Mouse (Mus musculus) lung, postnatal 0 days (tissue): ENCODE measurements at regions not wholly inside any gene's neighbourhood (a gene's known extent, or its start where the extent isn't known, plus 50 kb on each side); places are given as distances from the start of the nearest gene placed in this dataset.

ENCODE experiments used
- ATAC-seq: fragments of 200-750 bp; cut with Nextera tagmentation; 2 replicates; pipeline ENCODE4 v1.8.0; 2017; ENCODE audit warnings: moderate library complexity
- DNase-seq: peaks from one replicate; pipeline ENCODE4 v3.0.0-alpha.2; 2016; ENCODE audit warnings: low spot score
- H3K27ac ChIP-seq: fragments of 300-500 bp; sonication (generic); 2 replicates; pipeline ENCODE4 v1.5.1; 2014; ENCODE audit warnings: antibody characterized with exemption, mild to moderate bottlenecking, low read length, mixed read lengths
- H3K27me3 ChIP-seq: fragments of 300-500 bp; sonication (generic); replicated peaks from 2 replicates; pipeline ENCODE4 v1.6.1; 2014; ENCODE audit warnings: low read length, mixed read lengths; ENCODE audit not compliant: insufficient read depth
- H3K36me3 ChIP-seq: fragments of 300-500 bp; sonication (generic); 2 replicates; pipeline ENCODE4 v1.6.1; 2014; ENCODE audit warnings: low read length, mixed read lengths; ENCODE audit not compliant: insufficient read depth
- H3K4me1 ChIP-seq: fragments of 300-500 bp; sonication (generic); 2 replicates; pipeline ENCODE4 v1.6.1; 2014; ENCODE audit warnings: antibody characterized with exemption, low read depth, low read length, mixed read lengths; ENCODE audit not compliant: insufficient read depth
- H3K4me2 ChIP-seq: fragments of 300-500 bp; sonication (generic); replicated peaks from 2 replicates; pipeline ENCODE4 v1.6.1; 2014; ENCODE audit warnings: low read depth, mild to moderate bottlenecking, low read length, moderate library complexity, mixed read lengths
- H3K4me3 ChIP-seq: fragments of 300-500 bp; sonication (generic); 2 replicates; pipeline ENCODE4 v1.5.1; 2014; ENCODE audit warnings: low read depth, low read length
- H3K9ac ChIP-seq: fragments of 300-500 bp; sonication (generic); replicated peaks from 2 replicates; pipeline ENCODE4 v1.6.1; 2014; ENCODE audit warnings: low read depth, mild to moderate bottlenecking
- H3K9me3 ChIP-seq: fragments of 300-500 bp; sonication (generic); 2 replicates; pipeline ENCODE4 v1.6.1; 2016; ENCODE audit warnings: low read length, mixed read lengths
- CTCF ChIP-seq: IDR thresholded peaks from 2 replicates; pipeline ENCODE4 v1.5.1; 2016; ENCODE audit warnings: antibody characterized with exemption, mild to moderate bottlenecking
- EP300 ChIP-seq: IDR thresholded peaks from 2 replicates; pipeline ENCODE4 v1.6.1; 2016; ENCODE audit warnings: antibody characterized with exemption, mild to moderate bottlenecking, control low read depth
- WGBS: fragments of 180-500 bp; shearing (Covaris S2); extraction: QIAGEN DNeasy Blood & Tissue Kit; methylation state at CpG from one replicate; pipeline ENCODE4 v1.1.7; 2014; 5-methylcytosine and 5-hydroxymethylcytosine counted together

- TF ChIP-seq EP300 (no peak), CTCF (no peak)
- no peak for ATAC-seq
- H3K4me3 ChIP-seq = no peak overlapping the region
Observed at GRCm38 (mm10) chr15:26051415-26051814, 67.2 kb downstream of the Zfp622 start.

GRCm38 (mm10) chr15:26052720-26053316, 68.7 kb downstream of the Zfp622 start:
- Histone ChIP-seq H3K4me2 (no peak overlapping the region), H3K27ac (no peak overlapping the region), H3K27me3 (no peaks in the 10 kb centered on the region), H3K9ac (no peak overlapping the region), H3K4me1 (no peaks in the 10 kb centered on the region), H3K4me3 (no peak overlapping the region), H3K36me3 (no peaks in the 10 kb centered on the region), H3K9me3 (no peaks in the 10 kb centered on the region)
- ATAC-seq = no peak
- 49% methylated on average over 4 of the region's 4 CpGs for WGBS
- no peak for TF ChIP-seq CTCF
- no peak for TF ChIP-seq EP300
- no peak for DNase-seq

More at GRCm38 (mm10) chr15:26051415-26051814, 67.2 kb downstream of the Zfp622 start:
- no peaks in the 10 kb centered on the region for H3K4me1 ChIP-seq
- H3K27me3 ChIP-seq = no peaks in the 10 kb centered on the region
- no peak for DNase-seq
- H3K4me2 ChIP-seq = no peak overlapping the region
- no peak overlapping the region for H3K27ac ChIP-seq
- no peaks in the 10 kb centered on the region for H3K9me3 ChIP-seq
- H3K36me3 ChIP-seq = no peaks in the 10 kb centered on the region
- H3K9ac ChIP-seq = no peak overlapping the region
- 58% methylated on average over 2 of the region's 2 CpGs for WGBS

- TF ChIP-seq CTCF (no peak), EP300 (no peak)
- H3K9me3 ChIP-seq = no peaks in the 10 kb centered on the region
- ATAC-seq = no peak
- WGBS = 52% methylated on average over 3 of the region's 3 CpGs
- no peak for DNase-seq
- H3K4me2 ChIP-seq = no peak overlapping the region
- no peak overlapping the region for H3K27ac ChIP-seq
- no peaks in the 10 kb centered on the region for H3K36me3 ChIP-seq
- H3K27me3 ChIP-seq = no peaks in the 10 kb centered on the region
- no peak overlapping the region for H3K4me3 ChIP-seq
- no peak overlapping the region for H3K9ac ChIP-seq
- H3K4me1 ChIP-seq = no peaks in the 10 kb centered on the region
Observed at GRCm38 (mm10) chr15:26058019-26058418, 73.9 kb downstream of the Zfp622 start.

DNA sequence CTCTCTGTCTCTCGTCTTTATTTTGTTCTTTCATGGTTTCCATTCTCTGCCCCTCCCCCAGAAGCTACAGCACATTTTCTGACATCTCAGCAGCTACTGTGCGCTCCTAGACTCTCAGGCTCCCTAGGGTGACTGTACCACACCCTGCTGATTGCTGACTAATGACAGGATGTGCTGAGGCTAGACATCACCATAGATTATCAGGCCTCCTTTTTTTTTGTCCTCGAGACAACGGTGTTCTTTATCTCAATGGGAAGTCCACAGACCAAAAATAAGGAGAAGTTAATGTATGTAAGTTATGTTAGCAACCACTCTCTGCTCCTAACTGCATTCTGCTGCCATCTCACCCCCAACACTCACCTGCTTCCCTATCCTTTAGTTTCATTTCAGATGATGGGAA, 116.0 kb downstream of the Zfp622 start:
- H3K9me3 ChIP-seq = no peaks in the 10 kb centered on the region
- TF ChIP-seq EP300 = no peak
- TF ChIP-seq CTCF = no peak
- no peaks in the 10 kb centered on the region for H3K4me1 ChIP-seq
- 60% methylated on average over 4 of the region's 4 CpGs for WGBS
- no peaks in the 10 kb centered on the region for H3K36me3 ChIP-seq
- no peak overlapping the region for H3K4me2 ChIP-seq
- H3K4me3 ChIP-seq = no peak overlapping the region
- ATAC-seq = no peak
- H3K27ac ChIP-seq = no peak overlapping the region
- no peak for DNase-seq
- no peak overlapping the region for H3K9ac ChIP-seq
- no peaks in the 10 kb centered on the region for H3K27me3 ChIP-seq

GRCm38 (mm10) chr15:26107993-26108392, 123.8 kb downstream of the Zfp622 start:
- Histone ChIP-seq H3K9me3 (no peaks in the 10 kb centered on the region), H3K27me3 (no peaks in the 10 kb centered on the region), H3K27ac (no peak overlapping the region), H3K4me3 (no peak overlapping the region), H3K4me2 (no peak overlapping the region), H3K36me3 (no peaks in the 10 kb centered on the region), H3K9ac (no peak overlapping the region), H3K4me1 (no peaks in the 10 kb centered on the region)
- WGBS = 77% methylated on average over 6 of the region's 6 CpGs
- TF ChIP-seq CTCF = no peak
- no peak for TF ChIP-seq EP300
- DNase-seq = no peak
- no peak for ATAC-seq

- Histone ChIP-seq H3K27me3 (no peaks in the 10 kb centered on the region), H3K4me3 (no peak overlapping the region), H3K4me2 (no peak overlapping the region), H3K36me3 (no peaks in the 10 kb centered on the region), H3K9ac (no peak overlapping the region), H3K9me3 (no peaks in the 10 kb centered on the region), H3K4me1 (no peaks in the 10 kb centered on the region), H3K27ac (no peak overlapping the region)
- TF ChIP-seq EP300 (no peak), CTCF (no peak)
- no peak for DNase-seq
- no peak for ATAC-seq
- 58% methylated on average over 2 of the region's 2 CpGs for WGBS
Observed at GRCm38 (mm10) chr15:26144197-26144596, 160.0 kb downstream of the Zfp622 start.

DNA sequence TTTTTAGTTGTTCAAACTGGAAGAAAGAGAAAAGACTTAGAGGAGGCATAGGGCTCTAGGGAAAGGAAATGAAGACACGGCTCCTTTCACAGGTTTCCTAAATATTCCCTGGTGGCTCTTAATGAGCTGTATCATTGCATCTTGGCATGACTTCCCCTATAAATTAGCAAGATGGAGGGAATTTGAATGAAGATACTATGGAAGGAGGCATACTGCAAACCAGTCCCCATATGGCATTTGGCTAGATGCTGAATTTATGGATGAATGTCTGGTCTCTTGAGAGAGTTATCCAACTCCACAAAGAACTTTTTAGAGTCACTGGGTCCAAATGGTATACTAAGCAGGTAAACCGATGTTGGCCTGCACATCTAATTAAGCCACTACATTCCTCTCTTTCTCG, 150.3 kb upstream of the March11 start:
- Histone ChIP-seq H3K36me3 (no peaks in the 10 kb centered on the region), H3K27me3 (no peaks in the 10 kb centered on the region), H3K9me3 (no peaks in the 10 kb centered on the region), H3K4me2 (no peak overlapping the region), H3K9ac (no peak overlapping the region), H3K4me1 (no peaks in the 10 kb centered on the region), H3K27ac (no peak overlapping the region), H3K4me3 (no peak overlapping the region)
- TF ChIP-seq CTCF (no peak), EP300 (no peak)
- ATAC-seq (no peak), DNase-seq (no peak)
- WGBS = 78% methylated on average over 3 of the region's 3 CpGs
